Comparison of ENCODE assay signal across 8 mouse cellular contexts in genomic region chr10:28075491-28076035, GRCm38 (mm10). TPM values are rescaled to one million over a fixed set of nuclear protein-coding genes. Genes with fewer than 3 reads are reported as not detected.
DNase-seq lines count a peak whose midpoint lies in the region; ATAC-seq and TF ChIP-seq lines count a peak whose summit lies in the region.

No protein-coding gene starts in this region.

- peaks cover 3% of the 10 kb centered on the region; the same call in 1 of the 2 replicates for H3K4me1 ChIP-seq in liver, postnatal 0 days (ENCODE audit: insufficient read depth)
- 0 out of 2 replicates have a peak, but pooled peaks cover 5% of the 10 kb centered on the region for H3K4me1 ChIP-seq in olfactory bulb, adult 2 months (ENCODE audit: control insufficient read depth, insufficient read depth, low read length)

- peak overlapping the region; percentile 66 for H3K4me3 ChIP-seq in liver, postnatal 0 days (ENCODE audit: low read depth, low read length)
- peak overlapping the region; percentile 74 for H3K4me3 ChIP-seq in olfactory bulb, adult 2 months (ENCODE audit: insufficient read depth, low read depth, low read length)

- no peak for TF ChIP-seq CTCF in brain, embryonic 14.5 days (IDR thresholded peaks at IDR 0.05; ENCODE audit: borderline replicate concordance, extremely low read depth, insufficient read depth, insufficient read length)
- no peak for TF ChIP-seq CTCF in liver, postnatal 0 days (IDR thresholded peaks at IDR 0.05; ENCODE audit: low read depth)
- no peak for TF ChIP-seq CTCF in olfactory bulb, adult 2 months (IDR thresholded peaks at IDR 0.05; ENCODE audit: insufficient read depth, low read depth, low read length)

- H3K36me3 ChIP-seq in liver, postnatal 0 days (replicated peaks; ENCODE audit: insufficient read depth, low read length), result no peaks in the 10 kb centered on the region

- peak overlapping the region; percentile 88 for H3K27ac ChIP-seq in liver, postnatal 0 days (ENCODE audit: low read depth)
- 0 out of 2 replicates have a peak overlapping the region, but pooled peaks have one; percentile 12 for H3K27ac ChIP-seq in olfactory bulb, adult 2 months (ENCODE audit: insufficient read depth, low read depth, low read length)

- H3K27me3 ChIP-seq in liver, postnatal 0 days (ENCODE audit: insufficient read depth, low read length), result 0 out of 2 replicates have a peak, but pooled peaks cover 4% of the 10 kb centered on the region

- no peak for ATAC-seq in liver, postnatal 0 days
- ATAC-seq in megakaryocyte-erythroid progenitor cell, adult 5-6 weeks (replicated peaks; ENCODE audit: low FRiP score, low TSS enrichment, poor library complexity, severe bottlenecking), result no peak

- peak; percentile 2 for DNase-seq in gastrocnemius, adult 18-20 months (ENCODE audit: low spot score)
- DNase-seq in gastrocnemius, postnatal 25 days, result no peak
- DNase-seq in brain, embryonic 14.5 days (ENCODE audit: low read depth), result peak; percentile 58
- peak; percentile 23 to 67 for DNase-seq in heart, adult 18-20 months
- DNase-seq in kidney, adult 11 months, result peak; percentile 27
- DNase-seq in liver, postnatal 0 days, result peak; percentile 18

- under 1% methylated on average over 22 of the region's 22 CpGs for WGBS in liver, postnatal 0 days (ENCODE audit: insufficient replicate concordance)
- under 1% methylated on average over 22 of the region's 22 CpGs for WGBS in olfactory bulb, adult 2 months

- H3K9ac ChIP-seq in liver, postnatal 0 days (replicated peaks), result peak overlapping the region; percentile 81

- no peak for TF ChIP-seq POLR2A in brain, embryonic 14.5 days (IDR thresholded peaks at IDR 0.05; ENCODE audit: borderline replicate concordance, extremely low read depth, insufficient read depth, insufficient read length, poor library complexity, severe bottlenecking)
- TF ChIP-seq POLR2A in olfactory bulb, adult 2 months (IDR thresholded peaks at IDR 0.05; ENCODE audit: insufficient read depth, low read depth, low read length), result no peak

- peak overlapping the region; percentile 75 for H3K4me2 ChIP-seq in liver, postnatal 0 days (ENCODE audit: low read depth, low read length)

- no peaks in the 10 kb centered on the region for H3K9me3 ChIP-seq in liver, postnatal 0 days (ENCODE audit: low read length)

- no peak for TF ChIP-seq EP300 in liver, postnatal 0 days (IDR thresholded peaks at IDR 0.05; ENCODE audit: low read depth)

RNA-seq across cellular contexts. Expression of gene Ptprk, which starts 0.9 kb away (rescaled TPM):
- total RNA-seq in gastrocnemius, adult 18-20 months (2021), result 1 to 10 TPM; 3.6 TPM
- 1 to 10 TPM; 5.1 to 5.2 TPM for total RNA-seq in gastrocnemius, postnatal 25 days (2021)
- 19.3 and 30.8 TPM in 2 replicates for polyA plus RNA-seq in brain, embryonic 14.5 days (2012; rRNA removed)
- total RNA-seq in heart, adult 18-20 months (2021), result 10 to 100 TPM; 17.3 to 21.1 TPM
- 9.1 and 11.1 TPM in 2 replicates for polyA plus RNA-seq in liver, postnatal 0 days (2015; fragmentation: Nextera tagmentation; extraction: Ambion mirVana)
- polyA plus RNA-seq in olfactory bulb, adult 2 months (2012; ENCODE audit: insufficient read depth, insufficient read length, low replicate concordance, missing spikeins), result not detected in 2 replicates
- 0.15 TPM in 1 of 2 replicates, not detected in the other for total RNA-seq in megakaryocyte-erythroid progenitor cell, adult 5-6 weeks (2014; fragmentation: Nextera tagmentation)
- 0.15 and 0.23 TPM in 2 replicates for total RNA-seq in megakaryocyte-erythroid progenitor cell, adult 5-6 weeks (2017)
